22 mouse cellular contexts compared by ENCODE assay signal in the genomic region with DNA sequence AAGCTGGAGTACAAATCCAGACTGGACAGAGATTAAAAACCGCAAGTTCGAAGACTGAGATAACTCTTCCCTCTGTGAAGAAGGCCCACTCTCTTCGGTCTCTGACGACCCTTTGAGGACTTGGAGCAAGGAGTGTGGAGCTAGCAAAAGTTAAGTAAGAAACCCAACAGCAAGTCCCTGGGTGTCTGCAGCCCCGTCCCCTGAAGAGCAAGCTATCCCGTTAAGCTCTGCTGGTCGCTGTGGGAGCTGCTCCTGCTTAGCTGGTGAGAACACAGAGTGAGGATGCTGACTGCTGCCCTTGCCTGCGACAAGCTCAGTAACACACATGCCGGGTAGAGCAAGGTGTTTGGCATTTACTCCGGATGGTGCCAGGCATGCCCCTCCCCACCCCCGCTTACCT.
"Had no signal": no experiment of that assay in that cellular context is flagged by ENCODE, and none has a peak within 500 bp of the region (broad histone marks: within the 10 kb centered on the region; RNA-seq: fewer than 3 reads in every experiment).

No protein-coding gene starts in this region.

- H3K4me3 ChIP-seq: layer of hippocampus, adult 2 months; limb, embryonic 10.5 days; limb, embryonic 13.5 days; liver, embryonic 12.5 days; liver, embryonic 15.5 days; lung, embryonic 15.5 days; megakaryocyte, embryonic 14.5 days; midbrain, embryonic 10.5 days; neural tube, embryonic 12.5 days; neural tube, embryonic 15.5 days; stomach, embryonic 15.5 days had no signal

- H3K9me3 ChIP-seq: limb, embryonic 10.5 days; limb, embryonic 13.5 days; liver, embryonic 12.5 days; liver, embryonic 15.5 days; lung, embryonic 15.5 days; midbrain, embryonic 10.5 days; neural tube, embryonic 12.5 days; neural tube, embryonic 15.5 days; stomach, embryonic 15.5 days had no signal

- DNase-seq: layer of hippocampus, adult 9-11 months; liver; lung, adult 18-20 months; lung, postnatal 10 days; lung, postnatal 36 days; midbrain, embryonic 14.5 days; retina, postnatal 1 day; right cerebral cortex, postnatal 25 days; spleen, adult 18-20 months; thymus, postnatal 25 days had no signal

- H3K27ac ChIP-seq: layer of hippocampus, adult 2 months; limb, embryonic 10.5 days; limb, embryonic 13.5 days; liver, embryonic 12.5 days; liver, embryonic 15.5 days; lung, embryonic 15.5 days; neural tube, embryonic 12.5 days; neural tube, embryonic 15.5 days; stomach, embryonic 15.5 days had no signal

- H3K4me1 ChIP-seq: liver, embryonic 12.5 days; liver, embryonic 15.5 days; lung, embryonic 15.5 days; neural tube, embryonic 12.5 days; neural tube, embryonic 15.5 days; stomach, embryonic 15.5 days had no signal

- H3K9ac ChIP-seq: limb, embryonic 13.5 days; liver, embryonic 12.5 days; liver, embryonic 15.5 days; lung, embryonic 15.5 days; neural tube, embryonic 12.5 days; neural tube, embryonic 15.5 days; stomach, embryonic 15.5 days had no signal

- H3K4me2 ChIP-seq: limb, embryonic 13.5 days; liver, embryonic 12.5 days; liver, embryonic 15.5 days; lung, embryonic 15.5 days; neural tube, embryonic 12.5 days; neural tube, embryonic 15.5 days; stomach, embryonic 15.5 days had no signal

- ATAC-seq: inflammation-experienced regulatory T-cells, adult 6 months; liver, embryonic 12.5 days had no signal

- H3K36me3 ChIP-seq: limb, embryonic 10.5 days; limb, embryonic 13.5 days; liver, embryonic 12.5 days; liver, embryonic 15.5 days; lung, embryonic 15.5 days; midbrain, embryonic 10.5 days; neural tube, embryonic 12.5 days; neural tube, embryonic 15.5 days; stomach, embryonic 15.5 days had no signal

- H3K27me3 ChIP-seq: liver, embryonic 15.5 days had no signal
